Mouse (Mus musculus) hindbrain, embryonic 14.5 days (tissue): Measurements from ENCODE around the gene Sqstm1. TPM values are rescaled to one million over a fixed set of nuclear protein-coding genes. Genes with fewer than 3 reads are reported as not detected.

Experiments
- ATAC-seq: fragments of 200-750 bp; cut with Nextera tagmentation; 2 replicates; pipeline ENCODE4 v1.8.0; 2017; ENCODE audit warnings: moderate number of reproducible peaks, mild to moderate bottlenecking, moderate TSS enrichment, moderate library complexity; ENCODE audit not compliant: low FRiP score
- DNase-seq: peaks from one replicate; pipeline ENCODE4 v3.0.0-alpha.2; 2015; ENCODE audit warnings: low spot score
- H3K27ac ChIP-seq: fragments of 300-500 bp; sonication (generic); 2 replicates; pipeline ENCODE4 v1.5.1; 2014; ENCODE audit warnings: mild to moderate bottlenecking, moderate library complexity
- H3K27me3 ChIP-seq: fragments of 300-500 bp; sonication (generic); 2 replicates; pipeline ENCODE4 v1.6.1; 2014; ENCODE audit warnings: mild to moderate bottlenecking, low read length, mixed read lengths; ENCODE audit not compliant: control insufficient read depth, insufficient read depth
- H3K36me3 ChIP-seq: fragments of 300-500 bp; sonication (generic); replicated peaks from 2 replicates; pipeline ENCODE4 v1.6.1; 2014; ENCODE audit not compliant: control insufficient read depth, insufficient read depth
- H3K4me1 ChIP-seq: fragments of 300-500 bp; sonication (generic); replicated peaks from 2 replicates; pipeline ENCODE4 v1.6.1; 2014; ENCODE audit warnings: antibody characterized with exemption, low read length, mixed read lengths; ENCODE audit not compliant: control insufficient read depth, insufficient read depth
- H3K4me2 ChIP-seq: fragments of 300-500 bp; sonication (generic); replicated peaks from 2 replicates; pipeline ENCODE4 v1.6.1; 2014; ENCODE audit warnings: mild to moderate bottlenecking, moderate library complexity
- H3K4me3 ChIP-seq: fragments of 300-500 bp; sonication (generic); replicated peaks from 2 replicates; pipeline ENCODE4 v1.5.1; 2014; ENCODE audit warnings: mild to moderate bottlenecking, low read length
- H3K9ac ChIP-seq: fragments of 300-500 bp; sonication (generic); 2 replicates; pipeline ENCODE4 v1.6.1; 2014
- H3K9me3 ChIP-seq: fragments of 300-500 bp; sonication (generic); 2 replicates; pipeline ENCODE4 v1.6.1; 2016; ENCODE audit warnings: low read length; ENCODE audit not compliant: control insufficient read depth
- WGBS: fragments of 180-500 bp; shearing (Covaris S2); extraction: QIAGEN DNeasy Blood & Tissue Kit; methylation state at CpG from one replicate; pipeline ENCODE4 v1.1.7; 2014; 5-methylcytosine and 5-hydroxymethylcytosine counted together
- polyA plus RNA-seq: library from polyadenylated mRNA; unstranded; fragments of >200 nt; fragmentation: Nextera tagmentation; extraction: Ambion mirVana; gene quantifications from 2 replicates; pipeline ENCODE4 v1.2.1, GENCODE M21; 2014

Sqstm1 gene
- polyA plus RNA-seq, result 365 and 385 TPM in 2 replicates

DNA sequence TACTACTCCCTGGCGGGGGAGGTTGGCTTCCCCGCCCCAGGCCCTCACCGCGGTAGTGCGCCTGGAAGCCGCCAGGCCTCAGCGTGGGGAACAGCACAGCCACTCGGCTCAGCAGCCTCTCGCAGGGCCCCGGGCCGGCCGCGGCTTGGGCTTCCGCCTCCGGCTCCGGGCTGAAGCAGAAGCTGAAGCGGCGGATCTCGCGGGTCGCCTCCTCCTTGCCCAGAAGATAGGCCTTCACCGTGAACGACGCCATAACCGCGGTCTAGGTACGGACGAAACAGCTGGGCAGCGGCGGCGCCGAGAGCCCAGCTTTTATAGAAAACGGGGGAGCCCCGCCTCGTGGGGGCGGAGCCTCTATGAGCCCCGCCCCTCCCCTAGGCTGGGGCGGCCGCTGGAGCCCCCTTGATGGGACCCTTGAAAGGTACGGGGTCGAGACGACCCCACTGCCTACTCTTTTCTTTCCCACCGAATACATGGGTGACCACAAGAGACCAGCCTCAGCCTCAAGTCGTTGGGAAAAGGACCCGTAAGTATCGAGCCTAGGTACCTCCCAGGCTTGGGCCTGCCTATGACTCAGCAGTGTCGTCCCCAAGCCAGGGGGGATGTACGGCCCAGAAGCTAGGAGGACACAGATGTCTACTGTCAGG, at the start of gene Sqstm1, which contains the start of gene Mgat4b:
TSS of gene Sqstm1 (minus strand) at position 323 of the 647 bp plus-strand sequence.
TSS of gene Mgat4b (plus strand) at position 386 of the 647 bp plus-strand sequence.
- Histone ChIP-seq H3K4me1 (peaks cover 24% of the 10 kb centered on the region), H3K27me3 (no peaks in the 10 kb centered on the region), H3K4me3 (peak within 1 kb of the TSS; percentile 74), H3K4me2 (peak within 1 kb of the TSS; percentile 75), H3K36me3 (peaks cover 20% of the 10 kb centered on the region), H3K9me3 (no peaks in the 10 kb centered on the region), H3K9ac (peak within 1 kb of the TSS; percentile 86), H3K27ac (peak within 1 kb of the TSS; percentile 96)
- ATAC-seq, result peak; percentile 80
- peak; percentile 85 for DNase-seq
- WGBS, result 2% methylated on average over 45 of the region's 48 CpGs

DNA sequence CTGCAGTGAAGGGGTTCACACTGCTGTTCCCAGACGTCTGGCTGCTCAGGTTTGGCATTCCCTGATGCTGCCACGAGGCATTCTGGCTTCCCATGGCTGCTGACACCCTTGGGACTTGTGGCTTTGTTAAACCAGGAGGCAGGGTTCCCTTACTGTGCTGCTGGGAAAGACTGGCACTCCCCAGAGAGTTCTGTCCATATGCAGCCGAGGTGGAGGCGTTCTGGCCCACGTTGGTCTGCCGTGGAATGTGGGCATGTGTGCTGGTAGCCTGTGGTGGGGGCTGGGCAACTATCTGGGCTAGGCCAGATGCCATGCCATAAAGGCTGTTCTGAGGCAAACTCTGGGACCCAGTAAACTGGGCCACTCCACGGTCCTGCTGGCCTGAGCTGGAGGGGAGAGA, 47.7 kb upstream of the Sqstm1 start:
- peaks cover 75% of the 10 kb centered on the region for H3K36me3 ChIP-seq

DNA sequence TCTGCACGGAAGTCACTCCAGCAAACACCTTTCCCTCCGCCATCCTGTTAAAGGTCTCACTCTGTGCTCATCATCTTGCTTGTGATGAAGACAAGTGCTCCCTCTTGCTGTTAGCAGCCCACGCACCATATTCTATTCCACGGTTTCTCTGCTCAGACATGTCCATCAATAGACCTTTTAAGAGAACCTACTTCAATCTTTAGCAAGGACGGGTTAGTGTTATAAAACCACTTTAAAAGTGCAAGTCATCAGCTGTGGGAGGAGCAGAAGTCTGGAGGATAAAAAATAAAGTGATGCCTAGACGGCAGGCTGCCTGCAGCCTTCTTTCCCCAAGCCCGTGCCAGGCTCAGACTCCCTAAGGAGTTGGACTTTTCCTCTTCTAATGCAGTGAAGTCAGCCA, 46.0 kb upstream of the Sqstm1 start:
- DNase-seq (no peak), ATAC-seq (no peak)
- Histone ChIP-seq H3K9me3 (no peaks in the 10 kb centered on the region), H3K36me3 (peaks cover 58% of the 10 kb centered on the region), H3K4me1 (no peaks in the 10 kb centered on the region), H3K4me2 (no peak overlapping the region), H3K9ac (no peak overlapping the region), H3K27ac (no peak overlapping the region), H3K27me3 (no peaks in the 10 kb centered on the region), H3K4me3 (no peak overlapping the region)
- 90% methylated on average over 7 of the region's 7 CpGs for WGBS

More for the DNA sequence above, 47.7 kb upstream of the Sqstm1 start:
- Histone ChIP-seq H3K4me3 (no peak overlapping the region), H3K4me2 (no peak overlapping the region), H3K9me3 (no peaks in the 10 kb centered on the region), H3K27ac (no peak overlapping the region), H3K9ac (no peak overlapping the region), H3K4me1 (no peaks in the 10 kb centered on the region), H3K27me3 (no peaks in the 10 kb centered on the region)
- DNase-seq, result no peak
- 81% methylated on average over 7 of the region's 7 CpGs for WGBS
- ATAC-seq, result no peak

DNA sequence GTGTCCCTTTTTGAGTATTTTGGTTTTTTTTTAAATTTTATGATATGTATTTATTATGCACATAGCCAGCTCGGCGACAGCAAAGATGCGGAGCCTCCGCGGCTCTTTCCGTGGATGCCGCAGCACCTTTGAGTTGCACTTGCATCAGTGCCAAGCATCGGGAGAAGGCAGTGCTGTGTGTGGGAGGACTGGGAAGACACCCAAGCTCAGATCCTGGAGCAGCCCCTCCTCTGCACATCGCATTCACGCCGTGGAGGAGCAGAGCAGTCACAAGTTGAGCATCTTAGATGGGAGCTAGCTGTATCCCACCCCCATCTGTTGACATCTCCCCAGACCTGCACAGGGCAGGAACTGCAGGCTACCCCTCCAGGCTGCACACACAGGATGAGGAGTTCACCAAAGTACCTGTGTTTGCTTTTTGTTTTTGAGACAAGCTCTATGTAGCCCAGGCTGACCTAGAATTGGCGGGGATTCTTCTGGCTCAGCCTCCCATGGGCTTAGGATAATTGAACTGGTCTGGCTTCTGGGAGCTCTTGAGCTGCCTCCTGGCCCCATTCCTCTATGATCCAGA, 43.5 kb upstream of the Sqstm1 start:
- H3K9ac ChIP-seq, result no peak overlapping the region
- WGBS, result 82% methylated on average over 12 of the region's 12 CpGs
- H3K36me3 ChIP-seq, result peaks cover 33% of the 10 kb centered on the region
- no peak for DNase-seq
- no peak overlapping the region for H3K4me2 ChIP-seq
- H3K27ac ChIP-seq, result no peak overlapping the region
- H3K4me3 ChIP-seq, result no peak overlapping the region
- no peaks in the 10 kb centered on the region for H3K27me3 ChIP-seq
- H3K9me3 ChIP-seq, result no peaks in the 10 kb centered on the region
- no peaks in the 10 kb centered on the region for H3K4me1 ChIP-seq
- no peak for ATAC-seq

DNA sequence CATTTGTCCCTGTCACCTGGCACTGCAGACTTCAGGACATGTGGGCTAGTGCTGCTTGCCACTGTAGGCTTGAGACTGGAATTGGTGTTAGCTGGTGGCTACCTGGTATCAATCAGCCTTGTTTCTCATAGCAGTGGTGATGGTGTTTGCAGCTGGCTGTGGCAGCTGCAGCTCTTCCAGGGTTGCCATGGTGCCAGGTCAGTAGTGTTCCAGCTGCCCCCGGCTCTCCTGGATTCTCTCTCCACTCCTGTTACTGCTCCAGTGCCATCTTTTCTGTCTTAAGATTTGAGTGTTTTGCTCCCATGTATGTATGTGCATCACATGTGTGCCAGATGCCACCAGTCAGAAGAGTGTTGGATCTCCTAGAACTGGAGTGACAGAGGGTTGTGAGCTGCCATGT, 42.8 kb upstream of the Sqstm1 start:
- 71% methylated on average over 1 of the region's 1 CpGs for WGBS
- Histone ChIP-seq H3K9me3 (no peaks in the 10 kb centered on the region), H3K4me1 (no peaks in the 10 kb centered on the region), H3K27ac (no peak overlapping the region), H3K27me3 (no peaks in the 10 kb centered on the region), H3K4me2 (no peak overlapping the region), H3K9ac (no peak overlapping the region), H3K4me3 (no peak overlapping the region), H3K36me3 (peaks cover 26% of the 10 kb centered on the region)
- ATAC-seq, result no peak
- no peak for DNase-seq

DNA sequence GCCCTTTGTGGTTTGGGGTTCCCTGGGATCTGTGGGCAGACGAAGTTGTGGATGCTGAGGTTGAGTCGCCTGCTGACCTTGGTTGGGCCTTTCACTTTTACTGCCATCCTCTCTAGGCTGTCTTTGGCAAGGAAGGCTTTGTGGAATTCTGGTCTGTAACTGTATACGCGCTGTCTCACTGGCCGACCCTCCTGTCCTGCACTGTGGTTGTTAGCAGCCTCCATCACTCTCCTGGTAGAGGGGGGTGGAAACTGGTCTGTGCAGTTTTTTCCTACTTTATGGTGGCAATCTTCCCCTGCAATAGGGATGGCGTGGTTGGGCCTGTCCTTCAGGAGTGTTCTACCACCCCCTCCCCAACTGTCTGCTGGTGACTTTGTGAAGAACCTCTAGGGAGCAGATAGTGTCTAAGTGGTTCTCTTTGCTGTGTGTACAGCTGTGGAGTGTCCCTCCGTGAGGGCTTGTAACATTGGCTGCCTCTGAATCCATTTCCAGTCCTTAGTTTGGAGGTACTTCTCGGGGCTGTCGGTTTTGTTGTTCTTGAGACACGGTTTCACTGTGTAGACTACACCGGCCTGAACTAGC, 42.1 kb upstream of the Sqstm1 start:
- Histone ChIP-seq H3K9ac (no peak overlapping the region), H3K36me3 (peaks cover 20% of the 10 kb centered on the region), H3K27ac (no peak overlapping the region), H3K27me3 (no peaks in the 10 kb centered on the region), H3K4me3 (no peak overlapping the region), H3K4me2 (no peak overlapping the region), H3K9me3 (no peaks in the 10 kb centered on the region), H3K4me1 (no peaks in the 10 kb centered on the region)
- DNase-seq, result no peak
- whole genome bisulfite sequencing, result 74% methylated on average over 11 of the region's 11 CpGs
- ATAC-seq, result no peak

DNA sequence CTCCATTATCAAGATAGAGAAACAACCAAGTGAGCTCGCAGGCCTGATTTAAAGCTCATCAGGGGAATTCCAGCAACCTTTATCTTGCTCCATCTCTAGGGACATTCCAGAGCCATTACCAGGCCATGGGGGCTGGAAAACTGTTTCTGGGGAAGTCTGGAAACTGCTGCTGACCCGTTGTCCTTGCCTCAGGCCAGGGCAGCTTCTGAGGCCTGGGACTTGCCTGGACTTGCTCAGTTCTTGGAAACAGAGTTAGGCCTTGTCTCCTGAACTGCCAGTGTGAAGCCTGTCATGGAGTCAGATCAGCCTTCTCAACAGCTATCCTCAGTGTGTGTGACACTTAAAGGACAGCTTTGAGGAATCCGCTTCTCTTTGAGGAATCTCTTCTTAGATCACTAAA, 41.5 kb upstream of the Sqstm1 start:
- H3K36me3 ChIP-seq, result peaks cover 14% of the 10 kb centered on the region
- no peak overlapping the region for H3K27ac ChIP-seq
- ATAC-seq, result no peak
- 66% methylated on average over 3 of the region's 3 CpGs for WGBS
- DNase-seq, result no peak
- no peaks in the 10 kb centered on the region for H3K4me1 ChIP-seq
- H3K4me2 ChIP-seq, result no peak overlapping the region
- H3K9ac ChIP-seq, result no peak overlapping the region
- no peaks in the 10 kb centered on the region for H3K27me3 ChIP-seq
- H3K4me3 ChIP-seq, result no peak overlapping the region
- H3K9me3 ChIP-seq, result no peaks in the 10 kb centered on the region

DNA sequence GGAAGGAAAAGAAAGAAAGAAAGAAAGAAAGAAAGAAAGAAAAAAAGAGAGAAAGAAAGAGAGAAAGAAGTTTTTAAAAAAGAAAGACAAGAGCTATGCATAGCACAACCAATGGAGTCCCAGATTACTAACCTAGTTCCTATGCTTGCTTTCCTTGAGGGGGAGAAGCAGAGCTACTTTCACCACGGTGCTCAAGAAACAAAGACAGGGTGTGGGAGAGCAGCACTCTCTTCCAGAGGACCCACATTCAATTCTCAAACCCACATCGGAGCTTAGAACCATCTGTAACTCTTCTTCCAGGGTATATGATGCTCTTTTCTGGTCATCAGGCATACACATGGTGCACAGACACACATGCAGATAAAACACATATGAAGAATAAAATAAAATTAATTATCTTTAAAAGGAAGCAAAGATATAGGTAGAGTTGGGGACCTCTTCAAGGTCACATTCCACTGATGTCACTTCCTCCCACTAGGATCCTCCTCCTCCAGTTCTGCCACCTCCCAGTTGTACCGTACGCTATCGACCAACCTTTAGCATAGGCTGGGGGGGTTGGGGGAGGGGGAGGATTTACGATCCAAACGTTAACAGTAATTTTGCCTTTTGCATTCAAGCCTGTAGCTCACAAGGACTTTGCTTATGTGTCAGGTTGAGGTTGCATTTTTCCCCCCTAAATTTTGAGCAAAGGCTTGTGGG, 38.0 kb upstream of the Sqstm1 start:
- Histone ChIP-seq H3K4me1 (no peaks in the 10 kb centered on the region), H3K9me3 (no peaks in the 10 kb centered on the region), H3K27me3 (no peaks in the 10 kb centered on the region), H3K27ac (no peak overlapping the region), H3K9ac (no peak overlapping the region), H3K4me3 (no peak overlapping the region), H3K36me3 (no peaks in the 10 kb centered on the region), H3K4me2 (no peak overlapping the region)
- DNase-seq, result no peak
- ATAC-seq, result no peak
- 84% methylated on average over 7 of the region's 7 CpGs for WGBS

DNA sequence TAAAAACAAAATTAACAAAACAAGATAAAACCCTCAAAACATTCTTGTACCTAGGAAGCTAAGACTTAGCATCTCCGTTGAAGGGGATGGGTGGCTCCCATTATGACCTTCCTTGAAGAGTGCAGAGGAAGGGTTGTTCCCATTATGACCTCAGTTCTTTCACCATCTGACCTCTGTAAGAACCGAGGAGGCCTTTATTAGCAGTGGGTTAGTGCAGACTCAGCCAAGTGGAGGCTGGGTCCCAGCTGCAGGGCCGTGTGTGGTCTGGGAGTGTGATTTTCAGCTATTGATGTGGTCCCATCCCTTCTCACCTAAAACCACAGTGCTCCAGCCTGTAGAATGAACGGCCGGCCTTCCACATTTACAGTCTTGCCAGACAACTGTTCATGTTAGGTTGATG, 34.6 kb upstream of the Sqstm1 start:
- no peak for DNase-seq
- H3K4me1 ChIP-seq, result no peaks in the 10 kb centered on the region
- H3K27ac ChIP-seq, result no peak overlapping the region
- no peaks in the 10 kb centered on the region for H3K9me3 ChIP-seq
- H3K36me3 ChIP-seq, result no peaks in the 10 kb centered on the region
- H3K4me2 ChIP-seq, result no peak overlapping the region
- ATAC-seq, result no peak
- no peak overlapping the region for H3K4me3 ChIP-seq
- 68% methylated on average over 5 of the region's 5 CpGs for WGBS
- H3K27me3 ChIP-seq, result no peaks in the 10 kb centered on the region
- no peak overlapping the region for H3K9ac ChIP-seq
